Mouse (Mus musculus) lung, adult 2 months (tissue): ENCODE results near the gene Gabbr1. TPM values are rescaled to one million over a fixed set of nuclear protein-coding genes. Genes with fewer than 3 reads are reported as not detected.

Experiments
- DNase-seq: peaks from one replicate; pipeline ENCODE4 v3.0.0; 2022
- H3K4me1 ChIP-seq: fragments of 200-500 bp; 2 replicates; pipeline ENCODE4 v1.6.1; 2011; ENCODE audit warnings: low read length; ENCODE audit not compliant: control insufficient read depth, insufficient read depth
- H3K4me3 ChIP-seq: fragments of 200-500 bp; replicated peaks from 2 replicates; pipeline ENCODE3; 2011; ENCODE audit warnings: low read depth, mild to moderate bottlenecking, control low read depth, low read length; ENCODE audit errors: extremely low read depth
- CTCF ChIP-seq: fragments of 200-500 bp; IDR thresholded peaks from 2 replicates; pipeline ENCODE4 v1.5.1; 2011; ENCODE audit warnings: mild to moderate bottlenecking, low read length, control low read depth; ENCODE audit not compliant: insufficient read depth
- POLR2A ChIP-seq: fragments of 200-500 bp; IDR thresholded peaks from 2 replicates; pipeline ENCODE4 v1.6.1; 2011; ENCODE audit warnings: low read depth, mild to moderate bottlenecking, control low read depth, low read length, borderline replicate concordance; ENCODE audit errors: extremely low read depth
- WGBS: fragments of 180-500 bp; shearing (Covaris S2); methylation state at CpG from one replicate; pipeline ENCODE4 v1.1.7; 2018; 5-methylcytosine and 5-hydroxymethylcytosine counted together
- polyA plus RNA-seq: library from polyadenylated mRNA; depleted of rRNA; stranded (reverse); fragments of >200 nt; gene quantifications from 2 replicates; pipeline ENCODE4 v1.2.3, GENCODE M21; 2012; rRNA removed

The Gabbr1 gene
- polyA plus RNA-seq, 1 experiment, result 46.1 TPM

DNA sequence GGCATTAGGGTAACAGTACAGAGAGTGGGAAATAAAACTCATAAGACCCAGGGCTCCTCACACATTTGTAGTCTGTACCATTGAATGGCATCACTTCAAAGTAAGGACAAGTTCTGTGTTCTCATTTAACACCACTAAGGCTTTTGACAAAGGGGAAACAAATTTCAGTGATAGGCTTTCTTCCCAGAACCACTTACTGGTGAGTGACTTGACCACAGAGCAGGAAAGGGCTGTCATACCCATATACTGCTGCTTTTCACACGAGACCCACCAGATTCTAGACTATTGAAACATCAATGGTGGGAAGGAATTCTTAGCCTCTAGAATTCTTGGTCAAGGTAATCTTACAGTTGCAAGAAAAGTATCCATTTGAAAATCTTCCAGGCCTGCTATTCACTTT is 46.4 kb downstream of the Gabbr1 start:
- DNase-seq, result no peak
- no peak overlapping the region for H3K4me3 ChIP-seq
- no peaks in the 10 kb centered on the region for H3K4me1 ChIP-seq
- TF ChIP-seq POLR2A, result no peak
- 40% methylated on average over 1 of the region's 1 CpGs for WGBS

DNA sequence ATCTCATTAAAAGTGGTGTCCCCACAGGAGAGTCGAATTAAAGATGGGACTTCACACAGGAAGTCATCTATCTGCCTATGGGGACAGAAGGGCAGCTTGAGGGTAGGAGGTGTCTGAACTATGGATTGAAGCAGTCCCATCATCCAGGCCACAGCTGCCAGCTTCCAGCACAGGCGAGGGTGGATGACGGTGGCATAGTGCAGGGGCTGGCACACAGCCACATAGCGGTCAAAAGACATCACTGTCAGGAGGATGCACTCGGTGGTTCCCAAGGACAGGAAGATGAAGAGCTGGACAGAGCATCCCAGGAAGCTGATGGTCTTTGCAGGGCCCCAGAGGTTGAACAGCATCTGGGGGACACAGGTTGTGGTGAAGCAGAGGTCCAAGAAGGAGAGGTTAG is 47.5 kb downstream of the Gabbr1 start:
- DNase-seq, result no peak
- TF ChIP-seq CTCF (no peak), POLR2A (no peak)
- Histone ChIP-seq H3K4me1 (no peaks in the 10 kb centered on the region), H3K4me3 (no peak overlapping the region)
- 69% methylated on average over 5 of the region's 5 CpGs for WGBS

DNA sequence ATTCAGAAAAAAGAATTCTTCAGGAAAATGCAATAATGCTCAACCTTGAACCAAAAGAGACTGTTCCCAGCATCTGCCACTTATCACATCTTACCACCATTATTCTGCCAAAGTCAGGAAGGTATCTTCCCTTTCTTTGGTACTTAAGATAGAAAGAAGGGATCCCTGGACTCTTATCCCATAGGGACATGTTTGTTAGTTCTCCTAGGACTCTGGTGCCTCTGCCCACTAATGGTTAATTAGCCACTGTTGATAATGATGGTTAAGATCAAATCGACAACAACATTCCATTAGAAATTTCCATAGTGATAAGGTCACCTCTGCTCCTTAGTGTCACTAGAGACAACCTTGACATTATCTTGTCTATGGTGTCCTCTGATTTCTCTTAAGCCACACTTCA is 52.4 kb downstream of the Gabbr1 start, which contains the start of gene Olfr91:
Olfr91 (minus strand) TSS at position 101 of the 400 bp plus-strand sequence.
- TF ChIP-seq POLR2A (no peak), CTCF (no peak)
- Histone ChIP-seq H3K4me1 (no peaks in the 10 kb centered on the region), H3K4me3 (no peak within 1 kb of the TSS)
- no peak for DNase-seq
- WGBS, result 88% methylated on average over 1 of the region's 1 CpGs

DNA sequence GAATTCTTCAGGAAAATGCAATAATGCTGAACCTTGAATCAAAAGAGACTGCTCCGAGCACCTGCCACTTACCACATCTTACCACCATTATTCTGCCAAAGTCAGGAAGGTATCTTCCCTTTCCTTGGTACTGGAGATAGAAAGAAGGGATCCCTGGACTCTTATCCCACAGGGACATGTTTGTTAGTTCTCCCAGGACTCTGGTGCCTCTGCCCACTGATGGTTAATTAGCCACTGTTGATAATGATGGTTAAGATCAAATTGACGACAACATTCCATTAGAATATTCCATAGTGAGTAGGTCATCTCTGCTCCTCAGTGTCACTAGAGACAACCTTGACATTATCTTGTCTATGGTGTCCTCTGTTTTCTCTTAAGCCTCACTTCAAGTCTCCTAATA is 74.2 kb downstream of the Gabbr1 start, which contains the start of gene Olfr92:
Olfr92 (minus strand) TSS at position 101 of the 400 bp plus-strand sequence.
- Histone ChIP-seq H3K4me3 (no peak within 1 kb of the TSS), H3K4me1 (no peaks in the 10 kb centered on the region)
- WGBS, result 86% methylated on average over 2 of the region's 2 CpGs
- DNase-seq, result no peak
- TF ChIP-seq CTCF (no peak), POLR2A (no peak)

Other genes starting within 250 kb of the Gabbr1 start
- not detected in 2 replicates for gene H2-M10.6, start 233.8 kb upstream of the Gabbr1 start, polyA plus RNA-seq
- gene Trim26, start 208.8 kb upstream of the Gabbr1 start, polyA plus RNA-seq, result 34.5 and 48.7 TPM in 2 replicates
- 0.14 and 0.30 TPM in 2 replicates for gene Trim15, start 178.8 kb upstream of the Gabbr1 start, polyA plus RNA-seq
- 0.07 and 0.25 TPM in 2 replicates for gene Trim10, start 176.4 kb upstream of the Gabbr1 start, polyA plus RNA-seq
- gene Trim40, start 155.8 kb upstream of the Gabbr1 start, polyA plus RNA-seq, result 0.17 TPM in 2 replicates
- gene Trim31, start 147.8 kb upstream of the Gabbr1 start, polyA plus RNA-seq, result 0.10 TPM in 1 of 2 replicates, not detected in the other
- 34.4 and 42.1 TPM in 2 replicates for gene Rnf39, start 103.0 kb upstream of the Gabbr1 start, polyA plus RNA-seq
- 42.8 and 58.3 TPM in 2 replicates for gene Ppp1r11, start 94.2 kb upstream of the Gabbr1 start, polyA plus RNA-seq
- gene Znrd1, start 87.4 kb upstream of the Gabbr1 start, polyA plus RNA-seq, result 23.8 and 30.3 TPM in 2 replicates
- 1.1 and 1.4 TPM in 2 replicates for gene Znrd1as, start 87.4 kb upstream of the Gabbr1 start, polyA plus RNA-seq
- gene 2410137M14Rik, start 64.7 kb upstream of the Gabbr1 start, polyA plus RNA-seq, result 0.14 and 0.18 TPM in 2 replicates
- gene H2-M5, start 56.4 kb upstream of the Gabbr1 start, polyA plus RNA-seq, result 0.58 and 1.2 TPM in 2 replicates
- 12.8 and 21.6 TPM in 2 replicates for gene Zfp57, start 44.8 kb upstream of the Gabbr1 start, polyA plus RNA-seq
- gene Mog, start 22.6 kb upstream of the Gabbr1 start, polyA plus RNA-seq, result not detected in 2 replicates
- gene Olfr90, start 42.5 kb downstream of the Gabbr1 start, polyA plus RNA-seq, result not detected in 2 replicates
- not detected in 2 replicates for gene Olfr91, start 52.3 kb downstream of the Gabbr1 start, polyA plus RNA-seq
- gene Olfr92, start 74.1 kb downstream of the Gabbr1 start, polyA plus RNA-seq, result not detected in 2 replicates
- not detected in 2 replicates for gene Olfr93, start 115.5 kb downstream of the Gabbr1 start, polyA plus RNA-seq
- gene Ubd, start 147.9 kb downstream of the Gabbr1 start, polyA plus RNA-seq, result not detected in 2 replicates
- gene Olfr94, start 155.0 kb downstream of the Gabbr1 start, polyA plus RNA-seq, result not detected in 2 replicates
- gene Olfr95, start 167.2 kb downstream of the Gabbr1 start, polyA plus RNA-seq, result not detected in 2 replicates
- not detected in 2 replicates for gene Olfr96, start 174.2 kb downstream of the Gabbr1 start, polyA plus RNA-seq
- gene Olfr97, start 191.4 kb downstream of the Gabbr1 start, polyA plus RNA-seq, result not detected in 2 replicates
- gene Olfr98, start 217.8 kb downstream of the Gabbr1 start, polyA plus RNA-seq, result not detected in 2 replicates
- 14.5 and 14.6 TPM in 2 replicates for gene H2-M3, start 224.3 kb downstream of the Gabbr1 start, polyA plus RNA-seq
- not detected in 2 replicates for gene Olfr99, start 237.5 kb downstream of the Gabbr1 start, polyA plus RNA-seq